Mouse (Mus musculus): ENCODE measurements around the gene Tmem63c. TPM values are rescaled to one million over a fixed set of nuclear protein-coding genes. Genes with fewer than 3 reads are reported as not detected.

Tmem63c gene
- total RNA-seq, 2 experiments from 2014 or later, result not detected

- no peak for ATAC-seq (replicated peaks; ENCODE audit: poor library complexity)
Observed at GRCm38 (mm10) chr12:87044711-87045110, 23.6 kb downstream of the Tmem63c start.

DNA sequence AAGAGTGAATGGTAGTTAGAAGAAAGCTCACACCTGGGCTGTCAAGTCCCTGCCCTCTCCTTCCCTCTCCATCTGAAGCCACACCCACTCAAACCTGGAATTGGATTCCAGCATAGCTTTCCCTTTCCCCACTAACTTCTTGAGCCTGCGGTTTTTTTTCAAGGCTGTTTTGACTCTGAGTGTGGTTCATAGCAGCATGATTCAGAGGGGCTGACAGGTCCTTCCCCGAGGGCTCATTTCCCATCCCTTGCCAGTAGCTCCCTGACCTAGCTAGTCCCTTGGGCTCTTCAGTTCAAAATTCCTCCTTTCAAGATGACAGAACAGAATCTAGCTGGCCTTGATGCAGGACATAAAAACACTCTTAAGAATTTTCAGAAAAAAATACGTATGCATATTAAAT lies 26.4 kb downstream of the Tmem63c start:
- no peak for ATAC-seq (replicated peaks; ENCODE audit: poor library complexity)

DNA sequence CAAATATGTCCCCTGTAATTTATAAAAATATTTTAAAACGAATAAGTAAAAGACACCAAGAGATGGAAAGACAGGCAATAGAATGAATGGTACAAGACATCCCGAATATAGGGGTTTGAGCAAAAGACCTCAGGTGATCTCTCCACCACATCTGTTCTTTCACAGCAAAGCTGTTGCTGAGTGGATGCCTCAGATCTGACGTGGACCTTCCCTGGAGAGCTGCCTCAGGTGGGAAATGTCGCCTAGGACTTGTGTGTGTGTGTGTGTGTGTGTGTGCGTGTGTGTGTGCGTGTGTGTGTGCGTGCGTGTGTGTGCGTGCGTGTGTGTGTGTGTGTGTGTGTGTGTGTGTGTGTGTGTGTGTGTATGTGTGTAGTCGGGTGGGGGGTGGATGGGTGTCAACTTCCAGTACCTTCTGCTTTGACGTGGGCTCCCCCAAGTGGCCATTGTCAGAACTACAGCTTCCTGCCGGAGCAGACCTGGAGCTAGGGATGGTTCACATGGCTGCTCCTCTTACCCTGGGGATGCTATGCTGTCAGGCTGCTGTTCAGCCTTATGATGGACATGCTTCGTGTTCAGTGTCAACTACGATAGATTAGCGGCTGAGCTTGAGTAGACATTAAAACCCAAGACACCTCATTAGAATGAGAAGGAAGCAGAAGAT lies 31.7 kb downstream of the Tmem63c start:
- peak; percentile 92 for ATAC-seq (replicated peaks; ENCODE audit: poor library complexity)

DNA sequence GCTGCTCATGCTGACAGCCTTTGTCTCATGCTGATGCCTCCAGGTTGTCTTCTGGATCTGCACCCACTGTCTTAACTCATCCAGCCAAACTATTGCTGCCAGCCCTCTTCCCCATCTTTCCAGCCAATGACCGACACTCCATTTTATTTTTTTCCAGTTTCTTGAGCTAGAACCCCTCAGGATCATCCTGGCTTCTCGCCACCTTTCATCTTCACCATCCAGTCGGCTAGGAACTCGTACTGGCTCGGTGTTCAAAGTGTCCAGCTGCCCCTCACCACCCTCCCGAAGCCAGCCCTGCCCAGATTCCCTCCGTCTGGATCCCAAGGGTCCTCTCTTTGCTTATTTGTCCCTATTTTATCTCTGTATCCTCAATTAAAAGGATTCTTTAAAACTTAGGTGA lies 33.7 kb downstream of the Tmem63c start:
- no peak for ATAC-seq (replicated peaks; ENCODE audit: poor library complexity)

DNA sequence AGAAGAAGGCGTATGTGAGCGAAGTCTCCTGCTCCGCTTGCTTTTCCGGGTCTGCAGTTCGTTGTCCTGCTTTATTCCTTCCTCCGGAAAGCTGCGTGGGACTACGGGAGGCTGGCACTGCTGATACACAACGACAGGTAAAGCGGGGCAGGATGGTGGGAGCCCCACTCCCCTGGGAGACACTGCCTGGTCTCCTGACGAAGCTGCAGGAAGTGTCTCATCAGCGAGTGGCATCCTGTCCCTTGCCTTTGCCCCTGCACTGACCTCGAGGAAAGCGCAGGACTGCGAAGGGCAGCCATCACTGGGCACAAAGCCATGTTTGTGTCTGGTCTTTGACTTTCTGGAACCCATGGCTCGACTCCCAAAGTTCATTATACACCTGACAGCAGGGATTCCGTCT lies 35.9 kb downstream of the Tmem63c start:
- ATAC-seq (replicated peaks; ENCODE audit: poor library complexity), result no peak

DNA sequence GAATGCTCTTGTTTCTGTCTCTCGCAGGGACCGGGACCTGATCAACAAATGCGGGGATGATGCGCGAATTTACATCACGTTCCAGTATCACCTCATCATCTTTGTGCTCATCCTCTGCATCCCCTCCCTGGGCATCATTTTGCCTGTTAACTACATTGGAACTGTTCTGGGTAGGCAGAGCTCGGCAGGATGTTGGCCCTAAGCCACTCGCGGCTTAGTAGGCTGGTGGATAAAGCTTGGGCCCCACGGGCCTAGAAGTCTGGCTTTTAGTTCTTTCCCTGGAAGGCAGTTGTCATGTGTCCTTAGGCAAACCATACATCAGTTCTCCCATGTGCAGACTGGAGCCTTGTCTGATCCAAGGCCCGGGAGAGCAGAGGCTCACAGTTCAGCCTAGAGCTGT lies 44.3 kb downstream of the Tmem63c start:
- no peak for ATAC-seq (replicated peaks; ENCODE audit: poor library complexity)

DNA sequence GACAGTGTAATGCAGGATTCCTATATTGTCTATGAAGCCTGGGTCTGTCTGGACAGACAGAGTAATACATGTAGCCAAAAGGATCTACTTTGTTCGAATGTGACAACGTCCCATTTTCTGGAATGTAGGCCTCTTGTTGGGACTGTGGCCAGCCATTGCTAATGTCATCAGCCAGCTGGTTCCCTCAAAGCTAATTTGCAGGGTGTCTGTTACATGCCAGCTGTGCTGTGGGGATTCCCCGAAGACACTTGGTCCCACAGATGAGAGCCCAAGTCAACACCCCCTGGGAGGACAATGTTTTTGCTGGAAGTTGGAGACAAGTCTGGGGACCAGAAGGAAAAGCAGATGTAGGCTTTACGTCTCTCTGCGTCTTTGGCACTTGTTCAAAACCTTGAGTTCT lies 45.3 kb downstream of the Tmem63c start:
- ATAC-seq (replicated peaks; ENCODE audit: poor library complexity), result no peak

DNA sequence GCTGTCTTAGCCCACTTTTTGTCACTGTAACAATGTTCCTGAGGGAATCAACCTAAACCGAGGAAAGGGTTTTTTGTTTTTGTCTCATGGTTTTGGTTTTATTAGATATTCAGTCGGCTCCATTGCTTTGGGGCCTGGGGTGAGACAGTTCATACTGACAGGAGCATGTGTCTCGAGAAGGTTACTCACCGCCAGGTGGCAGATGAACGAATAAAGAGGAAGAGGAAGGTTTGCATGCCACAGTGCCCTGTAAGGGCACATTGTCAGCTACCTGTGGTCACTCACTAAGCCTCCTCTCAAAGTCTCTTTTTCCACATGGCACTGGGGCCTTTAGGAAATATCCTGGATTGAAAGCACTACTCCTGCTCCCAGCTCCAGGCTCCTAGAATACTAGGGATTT lies 49.4 kb downstream of the Tmem63c start:
- ATAC-seq (replicated peaks; ENCODE audit: poor library complexity), result no peak

- ATAC-seq (replicated peaks; ENCODE audit: poor library complexity), result no peak
Observed at GRCm38 (mm10) chr12:87076610-87077009, 55.5 kb downstream of the Tmem63c start.

- no peak for ATAC-seq (replicated peaks; ENCODE audit: poor library complexity)
Observed at GRCm38 (mm10) chr12:87082797-87083196, 61.7 kb downstream of the Tmem63c start.

DNA sequence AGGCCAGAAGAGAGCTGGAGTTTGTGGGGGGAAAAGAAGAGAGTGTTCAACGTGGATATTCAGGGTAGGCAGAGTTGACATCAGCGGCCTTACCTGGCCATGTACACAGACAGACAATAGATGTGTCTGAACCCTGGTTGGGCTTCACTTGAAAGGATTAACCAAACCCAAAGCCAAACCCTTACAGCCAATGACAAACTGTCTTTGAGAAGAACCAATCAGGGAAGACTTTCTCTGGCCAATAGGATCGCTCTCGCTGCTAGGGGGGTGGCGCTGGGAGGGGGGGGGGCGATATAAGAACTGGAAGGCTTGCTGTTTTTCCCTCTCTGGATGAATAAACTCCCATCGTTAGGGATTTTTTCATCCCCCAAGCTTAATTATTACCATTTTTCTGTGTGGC lies 66.1 kb downstream of the Tmem63c start:
- no peak for ATAC-seq (replicated peaks; ENCODE audit: poor library complexity)

DNA sequence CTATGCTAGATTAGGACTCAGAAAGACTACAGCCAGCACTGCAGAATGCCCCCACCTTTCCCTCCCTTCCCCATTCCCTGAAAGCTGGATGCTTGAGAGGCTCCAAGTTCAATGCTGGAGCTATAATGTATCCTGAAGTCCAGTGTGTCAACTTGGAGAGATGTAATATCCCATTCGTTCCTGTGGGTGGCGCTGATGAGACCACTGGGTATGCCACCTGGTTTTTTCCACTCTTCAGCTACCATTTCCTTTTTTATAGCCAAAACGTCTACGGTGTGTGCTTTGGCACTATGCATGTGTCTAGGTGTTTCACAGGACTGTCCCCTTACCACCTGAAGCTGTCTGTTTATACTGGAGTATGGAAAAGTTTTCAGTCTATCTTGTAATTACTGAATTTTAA lies 67.2 kb downstream of the Tmem63c start:
- peak; percentile 61 for ATAC-seq (replicated peaks; ENCODE audit: poor library complexity)

DNA sequence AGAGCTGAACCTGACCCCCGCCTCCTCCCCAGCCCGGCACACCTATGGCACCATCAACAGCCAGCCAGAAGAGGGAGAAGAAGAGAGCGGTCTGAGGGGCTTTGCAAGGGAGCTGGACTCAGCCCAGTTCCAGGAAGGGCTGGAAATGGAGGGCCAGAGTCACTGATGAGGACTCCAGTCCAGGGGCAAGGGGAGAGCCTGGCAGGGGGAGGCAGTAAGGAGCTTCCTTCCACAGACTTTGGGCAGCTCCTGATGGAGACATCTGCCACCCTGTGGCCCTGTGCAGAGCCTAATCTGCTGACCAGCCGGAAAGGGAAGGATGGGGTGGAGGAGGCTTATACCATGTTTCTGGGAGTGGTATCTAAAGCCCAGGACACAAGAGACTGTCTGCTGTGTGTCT lies 68.1 kb downstream of the Tmem63c start:
- no peak for ATAC-seq (replicated peaks; ENCODE audit: poor library complexity)

GRCm38 (mm10) chr12:87089701-87090100 lies 68.6 kb downstream of the Tmem63c start:
- no peak for ATAC-seq (replicated peaks; ENCODE audit: poor library complexity)

DNA sequence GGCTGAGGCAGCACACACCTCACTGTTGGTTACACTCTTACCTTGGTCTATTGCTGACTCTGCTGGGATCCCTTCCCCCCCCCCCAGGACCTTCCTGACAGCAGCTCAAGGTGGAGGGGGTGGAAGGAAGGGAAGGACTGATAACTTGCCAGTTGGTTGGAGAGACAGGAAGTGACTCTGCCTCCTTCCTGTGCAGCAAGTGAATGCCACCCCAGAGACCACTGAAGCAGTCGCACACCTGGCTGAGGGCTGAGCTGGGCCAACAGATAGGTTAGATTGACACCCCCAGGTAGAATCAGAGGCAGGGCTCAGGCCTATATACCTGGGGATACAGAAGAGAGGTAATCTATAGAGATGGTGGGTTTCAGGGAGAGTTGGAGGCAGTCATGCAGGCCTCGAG lies 70.8 kb downstream of the Tmem63c start:
- no peak for ATAC-seq (replicated peaks; ENCODE audit: poor library complexity)

GRCm38 (mm10) chr12:87093249-87093648 lies 72.1 kb downstream of the Tmem63c start:
- ATAC-seq (replicated peaks; ENCODE audit: poor library complexity), result no peak

GRCm38 (mm10) chr12:87093671-87094070 lies 72.5 kb downstream of the Tmem63c start:
- no peak for ATAC-seq (replicated peaks; ENCODE audit: poor library complexity)

- ATAC-seq (replicated peaks; ENCODE audit: poor library complexity), result no peak
Observed at GRCm38 (mm10) chr12:87100331-87100730, 79.2 kb downstream of the Tmem63c start.

DNA sequence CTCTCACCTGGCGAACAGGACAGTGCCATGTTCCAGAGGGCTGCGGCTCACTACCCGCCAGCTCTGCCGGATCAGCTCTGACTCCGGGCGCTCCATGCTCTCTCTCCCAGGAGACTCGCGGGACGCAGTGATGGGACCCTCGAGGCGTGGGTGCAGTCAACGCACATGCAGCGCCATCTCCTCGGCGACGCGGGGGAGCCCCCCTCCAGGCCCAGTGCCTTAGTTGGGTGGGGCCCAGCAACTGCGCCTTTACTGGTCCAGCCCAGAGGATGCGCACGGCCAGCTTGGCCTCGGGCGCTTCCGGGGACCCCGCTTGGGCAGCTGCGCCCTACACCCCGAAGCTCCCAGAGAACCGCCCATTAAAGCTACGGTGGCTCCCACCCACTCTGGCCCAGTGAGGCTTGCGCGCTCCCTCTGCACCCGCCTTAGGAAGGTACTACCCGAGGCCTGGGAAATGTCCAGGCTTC lies 81.1 kb downstream of the Tmem63c start, which contains the start of gene Ngb:
Gene Ngb, minus strand, starts transcription at position 375 of the 467 bp plus-strand sequence.
- no peak for ATAC-seq (replicated peaks; ENCODE audit: poor library complexity)

DNA sequence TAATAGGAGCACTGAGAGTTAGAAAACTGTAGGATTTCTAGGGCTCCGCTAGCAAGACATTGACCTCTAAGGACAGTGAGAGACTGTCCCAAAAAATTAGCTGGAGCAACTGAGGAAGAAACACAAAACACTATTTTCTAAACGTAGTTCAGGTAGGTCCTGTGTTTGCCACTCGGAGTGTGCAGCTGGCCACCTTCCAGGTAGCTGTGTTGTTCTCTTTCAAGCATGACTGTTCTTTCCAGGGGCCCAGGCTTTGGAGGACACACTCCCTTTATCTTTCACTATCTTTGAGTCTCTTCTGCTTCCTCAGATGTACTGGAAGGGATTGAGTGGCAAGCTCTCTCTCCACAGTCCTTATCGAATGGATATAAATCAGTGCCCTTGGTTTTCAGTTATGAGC lies 82.3 kb downstream of the Tmem63c start:
- no peak for ATAC-seq (replicated peaks; ENCODE audit: poor library complexity)

DNA sequence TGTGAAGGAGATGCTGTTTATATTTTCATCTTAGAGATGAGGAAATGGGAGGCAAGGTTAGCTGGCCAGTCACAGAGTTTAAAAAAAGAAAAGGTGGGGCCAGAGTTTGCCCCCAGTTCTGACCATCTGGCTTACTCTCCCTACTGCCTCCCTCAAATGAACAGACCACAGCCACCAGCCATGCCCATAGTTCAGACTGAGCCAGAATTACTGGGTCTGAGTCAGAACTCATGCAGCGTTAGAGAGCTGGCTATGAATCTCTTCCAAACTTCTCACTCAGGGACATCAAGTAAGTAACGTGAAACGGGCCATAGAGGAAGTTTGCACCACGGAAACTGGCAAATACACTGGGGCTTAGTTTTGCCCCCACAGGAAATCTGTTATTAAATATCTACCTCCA lies 83.7 kb downstream of the Tmem63c start:
- no peak for ATAC-seq (replicated peaks; ENCODE audit: poor library complexity)

DNA sequence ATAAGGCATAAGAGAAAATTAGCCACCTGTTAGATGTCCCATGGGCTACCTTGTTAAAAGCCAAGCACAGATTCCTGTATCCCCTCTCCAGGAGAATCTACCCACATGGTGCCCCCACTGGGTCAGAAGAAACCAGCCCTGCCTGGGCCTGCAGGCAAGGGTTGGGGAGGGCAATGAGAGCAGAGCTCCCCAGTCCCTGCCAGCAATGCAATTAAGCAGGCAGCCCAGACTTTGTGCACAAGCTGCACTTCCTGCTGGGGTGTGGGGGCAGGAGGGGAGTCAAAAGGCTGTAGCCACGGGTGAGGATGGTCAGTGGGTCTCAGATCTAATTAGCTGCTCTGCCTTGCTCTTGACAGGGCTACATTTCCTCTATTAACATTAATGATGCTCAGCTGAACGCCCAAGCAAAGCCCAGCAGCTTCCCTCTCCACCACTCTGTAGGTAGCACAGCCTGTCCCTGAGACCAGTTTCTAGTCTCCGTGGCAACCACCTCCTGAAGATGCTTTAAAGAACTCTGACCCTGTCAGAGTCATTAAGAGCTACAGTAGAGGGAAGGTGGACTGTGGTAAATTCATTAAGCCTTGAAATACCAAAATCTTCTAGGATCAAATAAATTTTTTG lies 86.3 kb downstream of the Tmem63c start:
- no peak for ATAC-seq (replicated peaks; ENCODE audit: poor library complexity)
